Mouse (Mus musculus) heart, adult 2 months (tissue): ENCODE data around the gene Nucks1. TPM values are rescaled to one million over a fixed set of nuclear protein-coding genes. Genes with fewer than 3 reads are reported as not detected.

Experiments used
- DNase-seq, 2 experiments: peaks; one replicate each; pipeline ENCODE4 v3.0.0; 2021
- H3K27ac ChIP-seq: fragments of 200-600 bp; 2 replicates; pipeline ENCODE4 v1.8.1; 2022
- H3K27me3 ChIP-seq: fragments of 200-500 bp; 2 replicates; pipeline ENCODE4 v1.6.1; 2012; ENCODE audit warnings: mild to moderate bottlenecking, low read length, inconsistent platforms, mixed read lengths; ENCODE audit not compliant: control insufficient read depth, insufficient read depth
- H3K36me3 ChIP-seq: fragments of 200-500 bp; 2 replicates; pipeline ENCODE4 v1.6.1; 2012; ENCODE audit warnings: low read length, inconsistent platforms; ENCODE audit not compliant: control insufficient read depth, insufficient read depth
- H3K4me1 ChIP-seq: fragments of 200-500 bp; 2 replicates; pipeline ENCODE4 v1.6.1; 2011; ENCODE audit warnings: low read length; ENCODE audit not compliant: control insufficient read depth, insufficient read depth
- H3K4me3 ChIP-seq: fragments of 200-600 bp; 2 replicates; pipeline ENCODE4 v1.8.1; 2022
- H3K79me2 ChIP-seq: fragments of 200-500 bp; replicated peaks from 2 replicates; pipeline ENCODE4 v1.6.1; 2012; ENCODE audit warnings: mild to moderate bottlenecking, inconsistent platforms, low read length, moderate library complexity, mixed read lengths; ENCODE audit not compliant: control insufficient read depth, insufficient read depth
- H3K9ac ChIP-seq: fragments of 200-500 bp; 2 replicates; pipeline ENCODE4 v1.6.1; 2012; ENCODE audit warnings: low read depth, mild to moderate bottlenecking, control low read depth, inconsistent platforms, low read length, mixed read lengths
- CTCF ChIP-seq: fragments of 200-600 bp; IDR thresholded peaks from 2 replicates; pipeline ENCODE4 v1.8.1; 2022; ENCODE audit warnings: antibody characterized with exemption, mild to moderate bottlenecking, moderate library complexity
- EP300 ChIP-seq: fragments of 200-500 bp; IDR thresholded peaks from 2 replicates; pipeline ENCODE4 v1.6.1; 2011; ENCODE audit warnings: low read depth, low read length, control low read depth; ENCODE audit not compliant: insufficient read depth
- POLR2A ChIP-seq: fragments of 200-500 bp; IDR thresholded peaks from 2 replicates; pipeline ENCODE4 v1.6.1; 2011; ENCODE audit warnings: mild to moderate bottlenecking, low read depth, low read length, control low read depth; ENCODE audit not compliant: insufficient read depth
- WGBS: fragments of 180-500 bp; shearing (Covaris S2); methylation state at CpG from one replicate; pipeline ENCODE4 v1.1.7; 2018; 5-methylcytosine and 5-hydroxymethylcytosine counted together
- intact Hi-C: fragments of 180-260 bp; cut with DNase I; formaldehyde crosslinking; loops from one replicate; pipeline ENCODE4 v1.15.1; 2025
- polyA plus RNA-seq: library from polyadenylated mRNA; depleted of rRNA; stranded (reverse); fragments of >200 nt; gene quantifications from 2 replicates; pipeline ENCODE4 v1.2.3, GENCODE M21; 2012
- total RNA-seq, 2 experiments: library from RNA; stranded (reverse); gene quantifications; 2 replicates each; pipeline ENCODE4 v1.2.3; 2021

Gene Nucks1
- total and polyA plus RNA-seq, 3 experiments: 9.9 to 64.3 (median 59.5) TPM

- H3K79me2 ChIP-seq: no peaks in the 10 kb centered on the region; the same call in 1 of the 2 replicates
- no peaks in the 10 kb centered on the region for H3K27me3 ChIP-seq
- no peaks in the 10 kb centered on the region for H3K36me3 ChIP-seq
- H3K4me1 ChIP-seq: peaks cover 4% of the 10 kb centered on the region
- H3K27ac ChIP-seq: no peak overlapping the region
- WGBS: 76% methylated on average over 4 of the region's 4 CpGs
- no peak for DNase-seq
- no peak for TF ChIP-seq EP300
- TF ChIP-seq POLR2A: no peak
- no peak for TF ChIP-seq CTCF
- intact Hi-C loops: no loop called here
- H3K9ac ChIP-seq: no peak overlapping the region
- no peak overlapping the region for H3K4me3 ChIP-seq
These were observed 59.5 kb downstream of the Nucks1 start for GRCm38 (mm10) chr1:131969825-131970224.

- no peaks in the 10 kb centered on the region; the same call in 1 of the 2 replicates for H3K79me2 ChIP-seq
- H3K36me3 ChIP-seq: no peaks in the 10 kb centered on the region
- DNase-seq: no peak
- no peak overlapping the region for H3K27ac ChIP-seq
- H3K4me3 ChIP-seq: no peak overlapping the region
- no peak for TF ChIP-seq POLR2A
- TF ChIP-seq CTCF: no peak
- TF ChIP-seq EP300: no peak
- no peak overlapping the region for H3K9ac ChIP-seq
- WGBS: 73% methylated on average over 5 of the region's 5 CpGs
- no peaks in the 10 kb centered on the region for H3K27me3 ChIP-seq
- intact Hi-C loops: no loop called here
- peaks cover 4% of the 10 kb centered on the region for H3K4me1 ChIP-seq
These were observed 60.0 kb downstream of the Nucks1 start for GRCm38 (mm10) chr1:131970322-131970660.

GRCm38 (mm10) chr1:131970661-131971520 lies 60.6 kb downstream of the Nucks1 start:
- intact Hi-C loops: no loop called here
- H3K4me3 ChIP-seq: no peak overlapping the region

GRCm38 (mm10) chr1:131971771-131972497 lies 61.6 kb downstream of the Nucks1 start:
- no peak overlapping the region for H3K27ac ChIP-seq
- no peaks in the 10 kb centered on the region; the same call in 1 of the 2 replicates for H3K79me2 ChIP-seq
- WGBS: 75% methylated on average over 15 of the region's 15 CpGs
- H3K4me3 ChIP-seq: no peak overlapping the region
- H3K4me1 ChIP-seq: peaks cover 3% of the 10 kb centered on the region
- H3K36me3 ChIP-seq: no peaks in the 10 kb centered on the region
- no peaks in the 10 kb centered on the region for H3K27me3 ChIP-seq
- TF ChIP-seq POLR2A: no peak
- no peak for TF ChIP-seq EP300
- TF ChIP-seq CTCF: no peak
- intact Hi-C loops: no loop called here
- no peak overlapping the region for H3K9ac ChIP-seq
- no peak for DNase-seq

More at GRCm38 (mm10) chr1:131970661-131971520, 60.6 kb downstream of the Nucks1 start:
- Histone ChIP-seq H3K9ac (no peak overlapping the region), H3K36me3 (no peaks in the 10 kb centered on the region), H3K79me2 (no peaks in the 10 kb centered on the region; the same call in 1 of the 2 replicates), H3K27me3 (no peaks in the 10 kb centered on the region), H3K4me1 (peaks cover 4% of the 10 kb centered on the region), H3K27ac (no peak overlapping the region)
- no peak for TF ChIP-seq POLR2A
- no peak for TF ChIP-seq EP300
- TF ChIP-seq CTCF: no peak
- 49% methylated on average over 16 of the region's 16 CpGs for WGBS
- no peak for DNase-seq

- TF ChIP-seq EP300: no peak
- no peak for TF ChIP-seq POLR2A
- TF ChIP-seq CTCF: no peak
- no peak for DNase-seq
- H3K9ac ChIP-seq: no peak overlapping the region
- H3K36me3 ChIP-seq: no peaks in the 10 kb centered on the region
- no peaks in the 10 kb centered on the region for H3K27me3 ChIP-seq
- intact Hi-C loops: no loop called here
- H3K27ac ChIP-seq: no peak overlapping the region
- 62% methylated on average over 13 of the region's 13 CpGs for WGBS
- peaks cover 3% of the 10 kb centered on the region for H3K4me1 ChIP-seq
- H3K79me2 ChIP-seq: no peaks in the 10 kb centered on the region; the same call in 1 of the 2 replicates
- no peak overlapping the region for H3K4me3 ChIP-seq
These were observed 62.4 kb downstream of the Nucks1 start for GRCm38 (mm10) chr1:131972498-131973334.
